Mouse (Mus musculus) kidney, postnatal 4 days (tissue): ENCODE results near the gene Gpr37l1.

Experiments
- DNase-seq, 2 experiments: peaks; one replicate each; pipeline ENCODE4 v3.0.0; 2021; ENCODE audit warnings: mixed read lengths in 2 of 2

Gene Gpr37l1

DNA sequence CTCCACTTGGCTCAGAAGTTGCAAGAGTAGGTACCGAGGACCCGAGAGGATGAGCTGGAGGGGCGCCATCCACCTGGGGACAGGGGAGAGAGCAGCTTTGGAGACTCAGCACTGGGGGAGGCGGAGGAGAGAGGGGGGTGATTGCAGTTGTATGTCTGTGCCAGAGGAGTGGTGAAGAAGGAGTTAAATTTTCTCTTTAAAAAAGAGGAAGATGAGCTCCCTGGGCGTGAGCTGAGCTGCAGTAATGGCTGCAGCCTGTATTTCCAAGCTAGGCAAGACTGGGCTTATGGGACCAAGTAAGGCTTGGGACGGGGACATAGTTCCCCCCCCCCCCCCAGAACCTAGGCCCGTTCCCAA is 19.8 kb downstream of the Gpr37l1 start:
- DNase-seq: no peak

DNA sequence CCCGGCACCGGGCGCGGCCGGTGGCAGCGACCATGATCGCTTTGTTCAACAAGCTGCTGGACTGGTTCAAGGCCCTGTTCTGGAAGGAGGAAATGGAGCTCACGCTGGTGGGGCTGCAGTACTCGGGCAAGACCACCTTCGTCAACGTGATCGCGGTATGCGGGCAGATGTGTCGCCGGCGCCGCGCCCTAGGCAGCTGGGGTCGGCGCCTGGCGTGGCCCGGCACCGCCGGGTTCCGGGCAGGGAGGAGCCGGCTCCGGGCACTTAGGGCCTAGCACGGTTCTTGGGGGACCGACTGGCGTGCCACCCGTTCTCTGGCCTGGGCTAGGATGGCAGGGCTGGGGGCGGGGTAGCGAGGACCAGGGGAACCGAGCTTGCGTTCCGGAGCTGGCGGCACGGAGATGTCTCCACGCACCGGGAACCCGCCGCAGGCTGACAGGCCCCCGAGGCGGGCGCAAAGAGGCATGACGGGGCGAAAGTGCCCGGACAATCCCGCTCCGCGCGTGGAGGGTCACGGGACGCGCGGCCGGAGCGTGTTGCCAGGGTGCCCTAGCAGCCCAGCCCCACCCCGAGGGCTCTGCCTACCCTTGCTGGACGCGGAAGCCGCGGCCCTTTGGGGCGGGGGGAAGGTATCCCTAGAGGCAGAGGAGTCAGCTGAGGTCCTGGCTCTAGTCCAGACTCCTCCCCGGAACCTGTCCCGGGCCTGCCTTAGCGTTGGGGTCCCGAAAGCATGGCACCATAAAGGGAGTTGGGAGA is 20.4 kb downstream of the Gpr37l1 start:
- peak; percentile 88 to 93 for DNase-seq

DNA sequence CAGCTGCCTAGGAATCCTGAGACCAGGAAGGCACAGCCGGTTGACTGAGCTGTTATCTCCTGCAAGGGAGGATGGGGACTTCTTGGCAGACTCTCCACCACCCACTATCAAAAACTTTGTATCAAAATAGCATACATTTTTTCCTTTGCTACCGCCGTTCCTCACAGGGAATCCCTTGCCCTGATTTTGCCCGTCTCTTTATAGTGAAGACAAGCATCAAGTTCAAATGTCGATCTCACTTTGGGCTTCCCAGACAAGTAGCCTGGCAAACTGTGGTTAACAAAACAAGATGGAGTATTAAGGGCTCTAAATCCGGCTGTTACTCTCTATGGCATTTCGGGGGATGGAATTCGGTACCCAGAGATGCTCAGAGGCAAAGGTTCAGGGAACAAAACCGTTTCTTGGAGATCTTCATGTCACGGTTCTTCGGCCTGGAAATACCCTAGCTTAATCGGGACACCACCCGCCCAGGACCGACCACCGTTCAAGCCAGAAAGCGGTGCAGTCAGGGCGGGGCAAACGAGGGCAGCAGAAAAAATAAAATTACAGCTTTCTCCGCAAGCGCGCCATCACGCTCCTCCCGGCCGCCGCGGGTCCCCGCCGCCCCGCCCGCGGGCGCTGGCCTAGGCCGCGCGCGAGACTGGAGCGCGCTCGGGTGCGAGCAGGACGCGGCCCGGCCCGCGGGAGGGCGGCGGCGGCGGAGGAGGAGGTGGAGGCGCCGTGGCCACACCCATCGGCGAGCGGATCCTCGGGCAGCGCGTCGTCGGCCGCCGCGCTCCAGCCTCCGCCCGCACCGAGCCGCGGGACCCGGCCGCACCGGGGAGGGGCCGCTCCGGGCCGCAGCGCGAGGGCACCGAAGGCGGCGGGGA is 21.2 kb downstream of the Gpr37l1 start, which contains the start of gene Arl8a:
Gene Arl8a, plus strand, starts transcription at position 748 of the 869 bp plus-strand sequence.
- DNase-seq: peak; percentile 87 to 93

DNA sequence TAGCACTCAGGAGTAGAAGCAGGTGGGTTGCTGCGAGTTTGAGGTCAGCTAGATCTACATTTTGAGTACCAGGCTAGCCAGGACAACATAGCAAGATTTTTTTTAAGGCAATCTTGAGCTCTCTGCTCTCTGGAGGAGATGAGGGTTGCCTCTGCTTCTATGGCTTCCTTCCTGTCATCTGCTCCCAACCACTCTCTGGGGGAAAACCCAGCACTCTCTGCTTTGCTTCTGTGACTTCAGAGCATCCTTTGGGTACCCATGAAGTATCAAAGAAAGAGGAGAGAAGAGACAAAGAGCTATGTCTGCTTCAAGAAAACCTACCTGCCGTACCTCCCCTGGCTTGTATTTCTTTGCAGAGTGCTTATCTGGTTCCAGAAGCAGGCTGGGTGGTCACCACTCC is 23.5 kb downstream of the Gpr37l1 start:
- no peak for DNase-seq

DNA sequence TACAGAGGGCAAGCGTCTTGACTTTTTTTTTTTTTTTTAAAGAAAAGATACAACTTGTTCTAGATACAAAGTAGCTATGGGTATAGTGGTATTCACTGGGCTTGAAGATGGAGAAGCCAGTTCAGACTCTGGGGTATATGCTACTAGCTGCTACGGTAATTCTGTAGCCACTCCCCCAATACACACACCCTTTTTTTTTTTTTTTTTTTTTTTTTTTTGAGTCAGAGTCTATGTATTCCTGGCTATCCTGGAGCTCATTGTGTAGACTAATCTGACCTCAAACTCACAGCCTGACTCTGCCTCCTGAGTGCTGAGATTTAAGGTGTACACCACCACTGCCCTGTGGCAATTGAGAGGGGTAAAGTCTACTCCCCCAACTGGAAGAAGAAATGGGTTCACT is 25.0 kb downstream of the Gpr37l1 start:
- DNase-seq: no peak

DNA sequence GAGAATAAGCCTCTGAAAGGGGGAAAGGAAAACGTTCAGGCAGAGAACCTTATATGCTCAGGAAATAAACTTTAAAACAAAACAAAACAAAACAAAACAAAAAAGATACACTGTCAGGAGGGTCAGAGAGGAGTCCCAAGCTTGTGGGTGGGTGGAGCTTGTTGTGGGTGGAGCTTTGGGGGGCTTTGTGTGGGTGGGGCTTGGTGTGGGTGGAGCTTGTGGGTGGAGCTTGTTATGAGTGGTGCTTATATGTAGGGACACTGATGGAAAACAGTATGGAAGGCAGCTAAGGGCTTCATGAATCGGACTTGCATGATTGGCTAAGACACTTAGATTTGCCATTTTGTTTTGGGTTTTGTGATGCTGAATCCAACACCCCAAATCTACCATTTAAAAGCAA is 27.6 kb downstream of the Gpr37l1 start:
- no peak for DNase-seq

DNA sequence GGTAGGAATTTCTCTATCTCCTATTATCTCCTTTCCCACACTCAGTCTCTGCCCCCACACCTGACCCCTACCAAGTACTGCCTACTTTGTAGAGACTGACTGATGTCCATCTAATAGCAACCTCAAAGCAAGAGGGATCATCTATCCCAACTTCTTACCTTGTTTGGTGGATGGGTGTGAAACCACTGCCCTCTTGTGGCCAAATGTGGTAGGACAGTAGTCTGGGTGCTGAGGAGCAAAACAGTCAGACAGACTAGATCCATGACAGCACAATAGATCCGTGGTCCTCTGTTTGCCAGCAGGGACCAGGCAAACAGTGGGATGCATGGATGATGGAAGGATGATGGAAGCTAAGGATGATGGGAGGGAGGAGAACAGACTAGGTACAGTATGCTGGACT is 31.0 kb downstream of the Gpr37l1 start:
- DNase-seq: peak; percentile 78 to 79

DNA sequence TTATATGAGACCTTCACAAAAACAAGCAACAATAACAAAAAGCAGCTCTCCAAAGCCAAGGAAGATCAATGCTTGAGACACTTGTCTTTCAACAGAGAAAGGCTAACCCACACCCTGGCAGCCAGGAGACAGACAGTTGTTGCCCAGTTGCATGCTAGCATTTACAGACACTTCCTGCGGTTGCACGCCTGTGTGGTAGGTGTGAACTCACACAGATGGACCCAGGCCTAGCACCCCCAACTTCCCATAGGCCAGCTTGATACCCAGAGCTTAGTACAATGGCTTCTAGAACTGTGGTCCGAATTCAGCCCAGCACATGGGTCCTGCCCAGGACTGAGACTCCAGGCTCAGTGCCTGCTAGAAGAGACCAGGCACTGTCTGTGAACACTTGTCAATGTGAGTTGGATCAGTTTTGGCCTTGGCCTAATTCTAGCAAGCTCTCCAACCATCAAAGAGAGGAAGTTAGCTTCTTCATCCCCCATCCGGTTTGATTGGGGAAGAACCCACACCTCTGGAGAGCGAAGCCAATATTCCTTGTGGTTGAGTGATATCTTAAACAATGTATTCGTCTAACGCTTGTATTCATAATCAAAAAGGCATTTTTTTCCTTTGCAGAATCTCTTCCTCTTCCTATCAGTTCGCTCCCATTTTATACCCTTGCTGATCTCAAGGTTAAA is 32.2 kb downstream of the Gpr37l1 start:
- no peak for DNase-seq

DNA sequence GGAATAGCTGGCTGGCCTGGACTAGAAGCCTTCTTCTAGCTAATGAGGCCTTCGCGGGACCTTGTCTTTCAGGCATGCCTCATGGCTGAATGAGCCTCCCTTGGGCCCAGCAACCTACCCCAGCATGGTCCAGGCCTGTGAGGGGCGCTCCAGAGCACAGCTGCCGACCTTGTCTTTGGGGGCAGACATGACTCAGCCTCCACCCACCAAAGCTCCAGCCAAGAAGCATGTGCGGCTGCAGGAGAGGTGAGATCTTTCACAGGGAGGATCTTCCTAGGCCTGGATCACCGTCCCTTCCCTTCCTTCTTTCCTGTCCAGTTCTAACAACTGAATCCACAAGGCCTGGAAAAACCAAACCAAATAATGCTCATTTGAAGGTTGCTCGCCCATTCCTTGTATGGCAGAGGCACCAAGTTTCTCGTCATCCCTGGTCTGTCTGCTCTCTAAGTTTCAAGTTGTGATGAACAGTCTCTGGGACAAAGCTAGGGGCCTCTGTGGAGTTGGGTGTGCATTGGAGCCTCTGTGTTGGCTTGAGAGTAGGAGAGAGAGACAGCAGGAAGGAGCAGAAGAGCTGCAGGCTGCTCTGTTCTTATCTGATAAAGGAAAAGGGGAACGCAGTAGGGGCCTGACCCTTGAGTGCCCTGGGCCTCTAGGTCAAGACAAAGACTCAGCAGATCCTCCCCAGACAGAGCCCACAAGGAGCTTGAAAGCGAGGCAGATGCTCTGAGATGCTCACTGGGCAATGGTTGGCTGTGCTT is 33.6 kb downstream of the Gpr37l1 start:
- no peak for DNase-seq

DNA sequence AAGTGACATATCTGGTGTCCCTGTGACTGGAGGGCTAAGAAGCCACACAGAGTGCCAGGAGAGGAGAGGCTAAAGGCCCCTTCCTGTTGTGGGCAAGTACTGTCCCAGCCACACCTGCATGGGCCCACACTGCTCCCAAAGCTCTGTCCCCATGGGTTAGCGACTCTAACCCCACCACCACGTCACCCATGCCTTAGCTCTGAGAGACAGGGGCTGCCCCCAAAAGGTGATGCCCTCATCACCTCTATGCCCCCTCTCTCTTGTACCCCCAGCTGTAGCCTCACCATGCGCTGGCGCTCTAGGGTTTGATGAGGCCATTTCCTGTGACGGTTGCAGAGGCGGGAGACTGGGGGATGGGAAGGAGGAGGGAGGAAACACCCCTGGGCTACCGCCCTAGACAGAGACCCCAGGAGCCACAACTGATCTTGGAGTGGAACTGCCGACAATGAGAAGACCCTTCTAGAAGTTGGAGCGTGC is 34.5 kb downstream of the Gpr37l1 start:
- DNase-seq: peak in 1 of 2 experiments; percentile 17

DNA sequence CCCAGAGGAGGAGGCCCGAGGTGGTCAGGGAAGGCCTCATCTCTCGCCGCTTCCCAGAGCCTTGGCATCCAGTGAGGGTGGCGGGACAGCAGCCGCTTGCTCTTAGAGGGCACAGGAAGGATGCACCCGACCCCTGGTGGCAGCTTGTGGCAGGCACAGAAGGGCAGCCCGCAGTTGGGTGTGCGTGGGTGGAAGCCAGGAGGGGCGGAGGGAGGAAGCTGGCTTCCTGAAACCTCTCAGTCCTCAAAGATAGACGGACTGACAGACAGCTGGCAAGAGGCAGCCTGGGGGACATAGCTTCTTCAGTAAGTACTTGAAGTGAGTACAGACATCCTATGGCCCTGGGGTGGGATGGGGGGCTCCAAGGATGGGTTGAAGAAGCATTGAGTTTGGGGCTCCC is 35.0 kb downstream of the Gpr37l1 start, which contains the start of gene Ptpn7:
Gene Ptpn7, plus strand, starts transcription at position 228 of the 400 bp plus-strand sequence.
- peak; percentile 86 to 91 for DNase-seq

DNA sequence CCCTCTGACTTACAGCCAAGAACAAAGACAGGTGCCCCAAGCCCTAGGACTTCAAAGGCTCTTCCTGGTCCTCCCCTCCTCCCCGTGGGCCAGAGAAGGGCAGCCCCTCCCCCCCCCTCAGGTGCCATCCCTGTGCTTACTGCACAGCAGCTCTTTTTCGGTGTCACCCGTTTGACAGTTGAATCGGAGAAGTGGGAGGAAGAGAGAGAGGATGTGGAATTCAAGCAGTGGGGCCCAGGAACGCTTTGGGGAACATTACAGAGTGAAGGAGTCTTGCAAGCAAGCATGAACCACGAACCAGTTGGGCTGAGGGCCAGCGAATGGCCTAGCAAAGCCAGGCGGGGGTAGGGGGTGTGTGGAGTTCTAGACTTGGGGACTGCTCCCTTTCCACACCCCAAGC is 35.9 kb downstream of the Gpr37l1 start:
- peak in 1 of 2 experiments; percentile 30 for DNase-seq

DNA sequence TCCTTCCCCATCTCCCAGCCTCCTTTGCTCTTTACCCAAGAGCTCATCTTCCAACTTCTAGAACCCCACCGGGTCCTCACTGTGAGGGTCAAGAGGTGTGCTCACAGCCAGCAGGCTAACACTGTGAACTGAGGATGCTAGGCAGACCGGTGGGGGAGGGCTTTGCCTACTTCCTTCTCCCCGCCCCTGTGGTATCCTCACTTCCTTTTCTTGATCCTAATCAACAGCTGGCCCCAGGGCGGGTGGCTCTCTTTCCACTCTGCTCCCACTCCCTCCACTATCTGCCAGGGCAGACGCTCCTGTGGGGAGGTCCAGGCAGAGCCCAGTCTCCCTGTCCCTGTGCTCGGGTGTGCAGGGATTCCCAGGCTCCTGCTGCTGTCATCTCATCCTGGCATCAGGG is 36.4 kb downstream of the Gpr37l1 start:
- DNase-seq: peak; percentile 45 to 61

DNA sequence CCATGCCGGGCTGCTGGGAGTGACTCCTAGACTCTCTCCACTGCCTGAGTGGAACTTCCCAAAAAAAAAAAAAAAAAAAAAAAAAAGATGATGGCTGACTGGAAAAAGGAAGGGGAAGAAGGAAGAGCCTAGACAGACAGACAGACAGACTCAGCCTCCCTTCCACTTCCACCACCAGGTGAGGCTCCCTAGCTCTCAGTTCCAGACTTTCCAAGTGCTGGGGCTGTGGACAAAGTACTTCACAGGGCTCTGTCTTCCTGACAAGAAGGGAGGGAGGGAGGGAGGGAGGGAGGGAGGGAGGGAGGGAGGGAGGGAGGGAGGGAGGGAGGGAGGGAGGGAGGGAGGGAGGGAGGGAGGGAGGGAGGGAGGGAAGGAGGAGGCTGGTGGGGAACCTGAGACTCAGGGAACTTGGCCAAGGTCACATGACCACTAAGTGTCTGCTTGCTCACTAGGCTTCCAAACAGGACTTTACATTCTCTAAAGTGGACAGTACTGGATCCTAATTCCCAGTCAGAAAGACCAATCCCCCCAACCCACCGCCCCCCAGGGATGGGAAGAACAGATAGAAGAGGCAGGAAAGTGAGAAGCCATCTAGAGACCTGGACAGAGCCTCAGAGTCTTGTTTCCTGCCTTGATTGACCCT is 37.0 kb downstream of the Gpr37l1 start:
- DNase-seq: peak in 1 of 2 experiments; percentile 19

DNA sequence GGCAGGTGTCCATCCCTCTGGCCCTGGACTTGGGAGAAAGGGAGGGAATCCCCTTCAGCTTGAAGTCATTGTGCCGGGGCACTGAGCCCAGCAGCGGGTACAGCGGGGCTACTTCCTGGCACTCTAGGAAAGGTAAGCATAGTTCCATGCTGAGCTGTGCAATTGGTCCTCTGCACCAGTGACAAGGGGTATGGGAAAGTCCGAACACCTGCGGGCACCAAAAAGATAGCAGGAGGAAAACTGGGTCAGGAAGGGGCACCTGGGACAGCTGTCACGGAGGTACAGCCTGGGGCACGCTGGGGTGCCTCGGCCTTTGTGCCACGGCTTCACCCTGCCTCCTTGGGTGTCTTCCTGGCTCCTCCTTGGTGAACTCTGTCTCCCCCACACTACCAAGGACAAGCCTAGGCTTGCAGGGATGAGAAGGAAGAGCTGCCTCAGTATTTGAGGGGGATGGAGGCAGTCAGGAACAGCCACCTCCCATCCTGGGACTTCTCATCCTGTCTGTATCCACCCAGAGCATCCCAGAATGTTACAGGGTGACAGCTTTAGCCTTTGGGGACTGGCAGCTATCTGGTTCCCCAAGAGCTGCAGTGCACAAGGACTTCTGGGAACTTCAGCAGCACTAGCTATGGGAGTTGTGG is 37.8 kb downstream of the Gpr37l1 start:
- no peak for DNase-seq

DNA sequence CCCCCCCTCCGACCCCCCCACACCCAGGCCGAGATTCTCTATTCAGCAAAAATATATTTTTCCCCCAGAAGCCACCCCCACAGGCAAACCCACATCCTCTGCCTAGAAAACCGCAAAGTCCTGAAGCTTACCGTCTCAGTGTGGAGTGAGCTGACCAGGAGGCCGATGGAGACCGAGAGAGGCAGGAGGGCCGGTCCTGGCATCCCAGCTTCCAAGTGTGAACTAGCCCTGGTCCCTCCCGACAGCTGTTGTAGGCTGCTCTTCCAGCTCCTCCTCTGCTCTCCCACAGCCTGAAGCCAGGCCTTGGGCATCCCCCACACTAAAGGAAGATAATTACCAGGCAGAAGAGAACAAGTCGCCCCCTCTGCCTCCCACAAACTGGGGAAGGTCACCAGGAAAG is 38.5 kb downstream of the Gpr37l1 start:
- DNase-seq: peak; percentile 43 to 62

DNA sequence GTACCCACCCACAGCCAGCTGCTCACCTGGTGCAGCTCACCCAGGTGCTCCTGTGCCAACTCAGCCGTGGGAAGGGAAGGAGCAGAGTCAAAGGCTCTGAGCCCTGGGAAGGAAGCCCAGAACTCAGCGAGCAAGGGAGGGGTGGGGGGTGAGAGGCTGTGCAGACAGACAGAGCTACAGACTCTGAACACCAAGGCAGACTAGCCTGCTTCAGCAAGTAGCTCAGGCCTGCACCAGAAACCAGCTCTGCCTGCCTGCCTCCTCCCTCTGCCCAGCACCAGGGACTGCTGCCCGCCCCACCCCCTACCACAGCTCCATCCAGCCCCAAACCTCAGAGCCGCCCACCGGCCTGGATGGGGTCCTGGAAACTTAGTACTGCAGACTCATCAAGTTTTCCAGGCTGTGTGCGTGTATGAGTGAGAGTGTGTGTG is 39.5 kb downstream of the Gpr37l1 start:
- peak in 1 of 2 experiments; percentile 49 for DNase-seq

DNA sequence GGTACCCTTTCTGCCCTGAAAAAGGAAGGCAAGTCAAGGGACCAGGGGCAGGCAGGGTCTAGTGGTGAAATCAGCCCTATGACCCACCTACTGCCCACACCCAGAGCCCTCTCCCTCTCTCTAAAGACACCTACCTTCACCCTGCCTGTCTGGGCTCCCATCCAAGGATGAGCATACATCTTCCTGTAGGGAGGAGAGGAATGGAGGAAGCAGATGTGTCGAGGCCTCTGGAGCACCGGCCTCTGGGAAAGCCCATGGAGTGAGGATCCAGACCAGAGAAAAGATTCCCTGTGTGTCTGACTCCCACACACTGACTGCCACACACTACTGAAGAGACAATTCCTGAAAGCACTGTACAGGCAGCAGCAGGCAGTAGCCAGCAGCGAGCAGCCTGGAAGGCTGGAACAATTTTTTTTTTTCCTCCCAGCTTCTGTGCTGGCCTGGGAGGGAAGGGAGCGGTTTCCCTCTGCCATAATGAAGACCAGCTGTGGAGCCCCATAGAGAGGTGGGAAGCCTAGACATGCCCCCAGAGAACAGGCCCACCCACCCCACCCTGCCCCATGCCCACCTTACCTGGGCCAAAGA is 40.9 kb downstream of the Gpr37l1 start:
- peak in 1 of 2 experiments; percentile 39 for DNase-seq

DNA sequence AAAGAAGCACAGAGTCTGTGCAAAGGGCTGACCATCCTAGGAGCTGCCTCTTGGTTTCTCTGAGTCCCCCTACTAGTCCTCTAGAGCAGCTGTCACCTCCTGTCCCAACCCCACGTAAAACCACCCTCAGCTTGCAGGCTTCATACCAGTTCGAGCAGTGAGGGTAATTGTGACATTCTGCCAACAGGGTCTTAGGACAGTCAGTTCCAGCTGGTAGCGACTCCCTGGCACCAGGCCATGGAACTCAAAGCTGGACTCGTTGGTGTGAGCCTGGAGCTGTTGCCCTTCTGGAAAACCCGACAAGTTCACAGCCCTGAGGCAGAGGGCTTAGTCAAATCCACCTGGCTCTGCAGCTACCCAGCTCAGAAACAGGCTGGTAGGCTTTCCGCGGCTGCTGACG is 41.5 kb downstream of the Gpr37l1 start:
- peak in 1 of 2 experiments; percentile 47 for DNase-seq

DNA sequence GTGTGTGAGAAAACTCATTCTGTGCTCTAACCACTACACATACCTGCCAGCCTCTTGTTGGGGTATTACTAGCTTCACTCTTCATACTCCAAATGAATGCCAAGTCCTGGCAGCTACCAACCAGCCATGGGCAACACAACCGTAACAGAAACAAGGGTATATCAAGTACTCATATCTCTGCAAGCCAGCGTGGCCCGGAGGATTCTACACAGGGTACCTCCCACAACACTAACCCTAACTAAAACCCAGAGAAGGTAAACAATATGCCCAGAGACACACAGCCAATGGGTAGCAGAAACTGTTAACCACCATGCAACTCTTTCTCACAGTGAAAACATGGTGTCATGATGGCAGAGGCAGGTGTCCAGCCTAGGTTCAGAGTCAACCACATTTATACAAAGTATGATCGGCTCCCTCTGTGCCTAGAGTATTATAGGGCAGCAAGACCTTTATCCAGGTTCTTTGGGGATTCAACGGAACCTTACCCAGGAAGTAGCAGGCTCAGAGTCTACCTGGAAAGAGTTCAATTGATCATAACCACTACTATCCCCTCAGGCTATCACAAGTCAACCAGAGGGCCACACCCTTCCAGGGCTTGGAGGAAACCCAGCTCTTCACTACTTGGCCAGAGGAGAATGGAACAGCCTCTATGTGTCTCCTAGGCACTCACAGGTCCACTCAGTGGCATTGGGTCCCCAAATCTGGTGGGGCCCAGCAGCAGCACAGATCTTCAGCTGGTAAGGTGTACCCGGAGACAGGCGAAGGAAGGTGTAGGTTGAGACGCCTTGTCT is 42.7 kb downstream of the Gpr37l1 start:
- DNase-seq: no peak
